Mouse (Mus musculus) left cerebral cortex, postnatal 14 days (tissue): ENCODE measurements around the gene Gm5890. TPM values are rescaled to one million over a fixed set of nuclear protein-coding genes. Genes with fewer than 3 reads are reported as not detected.
"Not testable (repeated sequence)": the region's sequence is repeated elsewhere in the genome, so short reads cannot be mapped to it uniquely, and the experiment has no call there.

ENCODE experiments used
- DNase-seq, 2 experiments: peaks; one replicate each; pipeline ENCODE4 v3.0.0; 2021 to 2022; ENCODE audit warnings: low spot score in 2 of 2, mixed read lengths in 1 of 2
- intact Hi-C: fragments of 180-260 bp; cut with DNase I; formaldehyde crosslinking; loops from one replicate; pipeline ENCODE4 v1.15.1; 2025
- long read RNA-seq, 2 experiments: library from polyadenylated mRNA; stranded (forward); transcript quantifications; one replicate each; pipeline ENCODE4 v2.0.0; 2021
- total RNA-seq, 2 experiments: library from RNA; stranded (reverse); gene quantifications; 2 replicates each; pipeline ENCODE4 v1.2.3; 2021

Gene Gm5890
- not detected for total RNA-seq
- long read RNA-seq, experiment 1, result 0 reads
- long read RNA-seq, experiment 2, result 0 reads

- intact Hi-C loops, DNase-seq: not testable (repeated sequence)
Observed at GRCm38 (mm10) chr7:20262734-20263133, at the start of gene Gm5890. Gene Gm5890, minus strand, starts transcription at chr7:20262834.

GRCm38 (mm10) chr7:20233728-20234127 is 28.9 kb downstream of the Gm5890 start, which contains the start of gene Gm4498:
Gene Gm4498, minus strand, starts transcription at chr7:20233828.
- intact Hi-C loops, DNase-seq: not testable (repeated sequence)

Other genes starting within 250 kb of the Gm5890 start
- not detected for gene Vmn1r91, start 163.2 kb downstream of the Gm5890 start, total RNA-seq
- gene Gm16442, start 140.3 kb downstream of the Gm5890 start, total RNA-seq, result not detected
- not detected for gene Vmn1r93, start 123.7 kb downstream of the Gm5890 start, total RNA-seq
- gene Vmn1r94, start 94.5 kb downstream of the Gm5890 start, total RNA-seq, result not detected
- gene Vmn1r95, start 69.1 kb downstream of the Gm5890 start, total RNA-seq, result not detected
- gene Gm6164, start 57.2 kb downstream of the Gm5890 start, total RNA-seq, result not detected
- gene Gm4498, start 29.0 kb downstream of the Gm5890 start, total RNA-seq, result not detected
- gene Gm4133, start 71.2 kb upstream of the Gm5890 start, total RNA-seq, result not detected
- gene Gm5728, start 112.6 kb upstream of the Gm5890 start, total RNA-seq, result not detected
- gene Vmn1r100, start 155.1 kb upstream of the Gm5890 start, total RNA-seq, result not detected
- not detected for gene Vmn1r101, start 179.8 kb upstream of the Gm5890 start, total RNA-seq
- not detected for gene Gm10670, start 212.1 kb upstream of the Gm5890 start, total RNA-seq
- not detected for gene Vmn1r103, start 247.7 kb upstream of the Gm5890 start, total RNA-seq